Mouse (Mus musculus) intestine, embryonic 15.5 days (tissue): Measurements from ENCODE around the gene Pde4dip. TPM values are rescaled to one million over a fixed set of nuclear protein-coding genes. Genes with fewer than 3 reads are reported as not detected.

Experiments
- ATAC-seq: fragments of 200-750 bp; cut with Nextera tagmentation; 2 replicates; pipeline ENCODE4 v1.8.0; 2017; ENCODE audit warnings: moderate TSS enrichment, moderate library complexity
- H3K27ac ChIP-seq: fragments of 300-500 bp; sonication (generic); 2 replicates; pipeline ENCODE4 v1.5.1; 2015; ENCODE audit warnings: mild to moderate bottlenecking, inconsistent platforms
- H3K27me3 ChIP-seq: fragments of 300-500 bp; sonication (generic); replicated peaks from 2 replicates; pipeline ENCODE4 v1.6.1; 2015; ENCODE audit warnings: inconsistent platforms
- H3K36me3 ChIP-seq: fragments of 300-500 bp; sonication (generic); 2 replicates; pipeline ENCODE4 v1.6.1; 2015; ENCODE audit warnings: inconsistent platforms
- H3K4me1 ChIP-seq: fragments of 300-500 bp; sonication (generic); replicated peaks from 2 replicates; pipeline ENCODE4 v1.6.1; 2015; ENCODE audit warnings: inconsistent platforms
- H3K4me2 ChIP-seq: fragments of 300-500 bp; sonication (generic); replicated peaks from 2 replicates; pipeline ENCODE4 v1.6.1; 2015; ENCODE audit warnings: mild to moderate bottlenecking, inconsistent platforms
- H3K4me3 ChIP-seq: fragments of 300-500 bp; sonication (generic); replicated peaks from 2 replicates; pipeline ENCODE4 v1.5.1; 2015; ENCODE audit warnings: inconsistent platforms
- H3K9ac ChIP-seq: fragments of 300-500 bp; sonication (generic); 2 replicates; pipeline ENCODE4 v1.6.1; 2015; ENCODE audit warnings: inconsistent platforms
- H3K9me3 ChIP-seq: fragments of 300-500 bp; sonication (generic); 2 replicates; pipeline ENCODE4 v1.6.1; 2016; ENCODE audit warnings: inconsistent platforms
- WGBS: fragments of 180-500 bp; shearing (Covaris S2); methylation state at CpG from one replicate; pipeline ENCODE4 v1.1.7; 2015; 5-methylcytosine and 5-hydroxymethylcytosine counted together
- polyA plus RNA-seq: library from polyadenylated mRNA; unstranded; fragments of >200 nt; fragmentation: Nextera tagmentation; extraction: Ambion mirVana; gene quantifications from 2 replicates; pipeline ENCODE4 v1.2.1, GENCODE M21; 2015

Gene Pde4dip
- polyA plus RNA-seq, 1 experiment from 2014 or later, result 23.8 TPM

- H3K4me2 ChIP-seq, result no peak overlapping the region
- no peaks in the 10 kb centered on the region for H3K27me3 ChIP-seq
- 0 out of 2 replicates have a peak, but pooled peaks cover 2% of the 10 kb centered on the region for H3K4me1 ChIP-seq
- H3K9ac ChIP-seq, result no peak overlapping the region
- ATAC-seq, result no peak
- H3K27ac ChIP-seq, result no peak overlapping the region
- WGBS, result 87% methylated on average over 3 of the region's 3 CpGs
- H3K4me3 ChIP-seq, result no peak overlapping the region
- no peaks in the 10 kb centered on the region for H3K9me3 ChIP-seq
- H3K36me3 ChIP-seq, result peaks cover 57% of the 10 kb centered on the region
Measured at GRCm38 (mm10) chr3:97752901-97753300, 135.6 kb downstream of the Pde4dip start.

GRCm38 (mm10) chr3:97751566-97751965 lies 136.9 kb downstream of the Pde4dip start:
- Histone ChIP-seq H3K27ac (no peak overlapping the region), H3K9me3 (no peaks in the 10 kb centered on the region), H3K4me3 (no peak overlapping the region), H3K4me2 (no peak overlapping the region), H3K36me3 (peaks cover 51% of the 10 kb centered on the region), H3K4me1 (no peaks in the 10 kb centered on the region), H3K27me3 (no peaks in the 10 kb centered on the region), H3K9ac (no peak overlapping the region)
- WGBS, result 93% methylated on average over 21 of the region's 21 CpGs
- no peak for ATAC-seq

GRCm38 (mm10) chr3:97748789-97749188 lies 139.7 kb downstream of the Pde4dip start:
- Histone ChIP-seq H3K4me3 (no peak overlapping the region), H3K27ac (no peak overlapping the region), H3K27me3 (no peaks in the 10 kb centered on the region), H3K9ac (no peak overlapping the region), H3K36me3 (peaks cover 43% of the 10 kb centered on the region), H3K4me2 (no peak overlapping the region), H3K9me3 (no peaks in the 10 kb centered on the region), H3K4me1 (no peaks in the 10 kb centered on the region)
- ATAC-seq, result no peak
- 77% methylated on average over 10 of the region's 10 CpGs for WGBS

GRCm38 (mm10) chr3:97742841-97743240 lies 145.7 kb downstream of the Pde4dip start:
- no peak for ATAC-seq
- Histone ChIP-seq H3K36me3 (peaks cover 41% of the 10 kb centered on the region), H3K4me1 (no peaks in the 10 kb centered on the region), H3K27ac (no peak overlapping the region), H3K4me3 (no peak overlapping the region), H3K9ac (no peak overlapping the region), H3K27me3 (no peaks in the 10 kb centered on the region), H3K9me3 (no peaks in the 10 kb centered on the region), H3K4me2 (no peak overlapping the region)
- WGBS, result 93% methylated on average over 8 of the region's 8 CpGs

GRCm38 (mm10) chr3:97735575-97735974 lies 152.9 kb downstream of the Pde4dip start:
- Histone ChIP-seq H3K4me1 (no peaks in the 10 kb centered on the region), H3K27ac (no peak overlapping the region), H3K27me3 (no peaks in the 10 kb centered on the region), H3K36me3 (peaks cover 5% of the 10 kb centered on the region; the same call in 1 of the 2 replicates), H3K4me3 (no peak overlapping the region), H3K9me3 (no peaks in the 10 kb centered on the region), H3K4me2 (no peak overlapping the region), H3K9ac (no peak overlapping the region)
- WGBS, result 71% methylated on average over 5 of the region's 5 CpGs
- no peak for ATAC-seq

- Histone ChIP-seq H3K4me2 (no peak overlapping the region), H3K27ac (no peak overlapping the region), H3K4me3 (no peak overlapping the region), H3K9me3 (no peaks in the 10 kb centered on the region), H3K27me3 (no peaks in the 10 kb centered on the region), H3K4me1 (no peaks in the 10 kb centered on the region), H3K36me3 (no peaks in the 10 kb centered on the region), H3K9ac (no peak overlapping the region)
- WGBS, result 63% methylated on average over 4 of the region's 4 CpGs
- no peak for ATAC-seq
Measured at GRCm38 (mm10) chr3:97734259-97734658, 154.2 kb downstream of the Pde4dip start.

- Histone ChIP-seq H3K9ac (no peak overlapping the region), H3K4me2 (no peak overlapping the region), H3K4me3 (no peak overlapping the region), H3K9me3 (no peaks in the 10 kb centered on the region), H3K27ac (no peak overlapping the region), H3K36me3 (no peaks in the 10 kb centered on the region), H3K4me1 (no peaks in the 10 kb centered on the region), H3K27me3 (no peaks in the 10 kb centered on the region)
- 89% methylated on average over 6 of the region's 6 CpGs for WGBS
- no peak for ATAC-seq
Measured at GRCm38 (mm10) chr3:97732622-97733021, 155.9 kb downstream of the Pde4dip start.

- 85% methylated on average over 7 of the region's 7 CpGs for WGBS
Measured at GRCm38 (mm10) chr3:97730624-97731023, 157.9 kb downstream of the Pde4dip start.

GRCm38 (mm10) chr3:97730131-97730530 lies 158.4 kb downstream of the Pde4dip start:
- no peak overlapping the region for H3K4me3 ChIP-seq
- 72% methylated on average over 3 of the region's 3 CpGs for WGBS
- no peak overlapping the region for H3K4me2 ChIP-seq
- H3K27ac ChIP-seq, result no peak overlapping the region
- no peak overlapping the region for H3K9ac ChIP-seq
- H3K4me1 ChIP-seq, result no peaks in the 10 kb centered on the region
- ATAC-seq, result no peak
- H3K36me3 ChIP-seq, result no peaks in the 10 kb centered on the region
- no peaks in the 10 kb centered on the region for H3K27me3 ChIP-seq
- H3K9me3 ChIP-seq, result no peaks in the 10 kb centered on the region

More at GRCm38 (mm10) chr3:97730624-97731023, 157.9 kb downstream of the Pde4dip start:
- H3K4me1 ChIP-seq, result no peaks in the 10 kb centered on the region
- no peaks in the 10 kb centered on the region for H3K36me3 ChIP-seq
- no peaks in the 10 kb centered on the region for H3K27me3 ChIP-seq
- H3K9me3 ChIP-seq, result no peaks in the 10 kb centered on the region
- H3K4me3 ChIP-seq, result no peak overlapping the region
- no peak overlapping the region for H3K27ac ChIP-seq
- ATAC-seq, result no peak
- no peak overlapping the region for H3K4me2 ChIP-seq
- no peak overlapping the region for H3K9ac ChIP-seq

- H3K9ac ChIP-seq, result no peak overlapping the region
- 83% methylated on average over 2 of the region's 2 CpGs for WGBS
- H3K9me3 ChIP-seq, result no peaks in the 10 kb centered on the region
- ATAC-seq, result no peak
- no peaks in the 10 kb centered on the region for H3K4me1 ChIP-seq
- no peak overlapping the region for H3K4me2 ChIP-seq
- no peak overlapping the region for H3K27ac ChIP-seq
- H3K36me3 ChIP-seq, result no peaks in the 10 kb centered on the region
- H3K27me3 ChIP-seq, result no peaks in the 10 kb centered on the region
- no peak overlapping the region for H3K4me3 ChIP-seq
Measured at GRCm38 (mm10) chr3:97727801-97728200, 160.7 kb downstream of the Pde4dip start.

- no peak for ATAC-seq
- H3K4me3 ChIP-seq, result no peak overlapping the region
- H3K4me1 ChIP-seq, result no peaks in the 10 kb centered on the region
- 83% methylated on average over 9 of the region's 9 CpGs for WGBS
- H3K4me2 ChIP-seq, result no peak overlapping the region
- H3K27ac ChIP-seq, result no peak overlapping the region
- no peaks in the 10 kb centered on the region for H3K36me3 ChIP-seq
- no peaks in the 10 kb centered on the region for H3K9me3 ChIP-seq
- no peak overlapping the region for H3K9ac ChIP-seq
- H3K27me3 ChIP-seq, result no peaks in the 10 kb centered on the region
Measured at GRCm38 (mm10) chr3:97719116-97719515, 169.4 kb downstream of the Pde4dip start.

- 81% methylated on average over 1 of the region's 1 CpGs for WGBS
- no peak for ATAC-seq
- H3K27me3 ChIP-seq, result no peaks in the 10 kb centered on the region
- no peaks in the 10 kb centered on the region for H3K36me3 ChIP-seq
- no peak overlapping the region for H3K4me3 ChIP-seq
- H3K4me1 ChIP-seq, result no peaks in the 10 kb centered on the region
- no peak overlapping the region for H3K27ac ChIP-seq
- no peaks in the 10 kb centered on the region for H3K9me3 ChIP-seq
- no peak overlapping the region for H3K4me2 ChIP-seq
- H3K9ac ChIP-seq, result no peak overlapping the region
Measured at GRCm38 (mm10) chr3:97715922-97716321, 172.6 kb downstream of the Pde4dip start.

- Histone ChIP-seq H3K36me3 (no peaks in the 10 kb centered on the region), H3K9ac (no peak overlapping the region), H3K27me3 (no peaks in the 10 kb centered on the region), H3K4me1 (no peaks in the 10 kb centered on the region), H3K4me2 (no peak overlapping the region), H3K9me3 (no peaks in the 10 kb centered on the region), H3K27ac (no peak overlapping the region), H3K4me3 (no peak overlapping the region)
- WGBS, result 34% methylated on average over 5 of the region's 5 CpGs
- ATAC-seq, result no peak
Measured at GRCm38 (mm10) chr3:97710881-97711280, 177.6 kb downstream of the Pde4dip start.
